Mouse (Mus musculus) testis, adult 2 months (tissue): Measurements from ENCODE around the gene Ube2q1.

Source experiments
- CTCF ChIP-seq: fragments of 200-500 bp; IDR thresholded peaks from 2 replicates; pipeline ENCODE4 v1.5.1; 2012; ENCODE audit warnings: low read depth, mild to moderate bottlenecking, inconsistent platforms, low read length, moderate library complexity; ENCODE audit not compliant: control insufficient read depth, insufficient read depth, insufficient replicate concordance
- POLR2A ChIP-seq: fragments of 200-500 bp; IDR thresholded peaks from 2 replicates; pipeline ENCODE4 v1.6.1; 2012; ENCODE audit warnings: low read depth, mild to moderate bottlenecking, inconsistent platforms, low read length, moderate library complexity; ENCODE audit not compliant: control insufficient read depth

- TF ChIP-seq CTCF = no peak
- TF ChIP-seq POLR2A = no peak
These were observed 41.3 kb upstream of the Ube2q1 start for GRCm38 (mm10) chr3:89732091-89732490.
